Mouse (Mus musculus) ES-E14 (cell line): ENCODE measurements around the gene Prkcg.

Experiments
- HCFC1 ChIP-seq: IDR thresholded peaks from 2 replicates; pipeline ENCODE4 v1.6.1; 2012; ENCODE audit warnings: low read length, inconsistent platforms, borderline replicate concordance; ENCODE audit not compliant: insufficient read depth
- ZC3H11A ChIP-seq: IDR thresholded peaks from 2 replicates; pipeline ENCODE4 v1.6.1; 2012; ENCODE audit warnings: low read depth, mild to moderate bottlenecking, inconsistent platforms, low read length, borderline replicate concordance

DNA sequence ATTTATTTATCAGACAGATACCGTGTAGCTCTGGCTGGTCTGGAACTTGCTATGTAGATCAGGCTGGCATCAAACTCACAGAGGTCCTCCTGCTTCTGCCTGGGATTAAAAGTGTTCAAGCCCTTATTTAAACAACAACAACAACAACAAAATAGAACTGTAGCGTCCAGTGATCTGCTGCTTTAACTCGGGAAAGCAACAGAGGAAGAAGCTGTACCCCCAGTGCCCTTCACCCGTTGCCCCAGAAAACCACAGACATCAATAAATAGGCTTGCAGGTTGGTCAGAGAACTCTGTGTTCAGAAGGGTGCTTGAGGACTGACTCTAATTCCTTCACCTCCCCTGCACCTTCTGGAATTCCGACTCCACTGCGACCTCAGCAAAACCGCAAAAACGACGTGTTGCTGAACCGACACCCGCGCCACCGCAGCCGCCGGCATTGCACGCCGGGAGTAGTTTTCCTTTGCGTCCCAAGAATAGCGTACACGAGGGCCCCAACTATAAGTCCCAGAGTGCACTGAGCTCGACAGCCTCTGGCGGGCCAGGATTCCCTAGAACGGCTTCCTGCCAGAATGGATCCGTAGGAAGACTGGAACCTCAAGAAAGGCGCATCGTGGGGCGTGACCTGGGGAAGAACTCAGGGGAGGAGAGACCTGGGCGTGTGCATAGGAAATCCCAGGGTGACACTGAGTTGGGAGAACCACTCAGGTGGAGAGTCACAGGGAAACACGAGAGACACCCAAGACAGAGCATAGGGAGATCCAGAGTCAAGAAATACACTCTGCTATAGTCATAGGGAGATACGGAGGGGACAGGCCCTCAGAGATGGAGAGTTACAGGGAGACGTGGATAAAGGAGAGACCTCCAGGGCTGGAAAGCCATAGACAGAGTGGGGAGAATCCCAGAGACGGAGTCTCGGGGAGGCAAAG, 12.9 kb downstream of the Prkcg start:
- no peak for TF ChIP-seq HCFC1
- TF ChIP-seq ZC3H11A, result no peak
